Mouse (Mus musculus) intestine, embryonic 16.5 days (tissue): ENCODE measurements around the gene Rnf215. TPM values are rescaled to one million over a fixed set of nuclear protein-coding genes. Genes with fewer than 3 reads are reported as not detected.

Experiments used
- ATAC-seq: fragments of 200-750 bp; cut with Nextera tagmentation; 2 replicates; pipeline ENCODE4 v1.8.0; 2017; ENCODE audit warnings: moderate TSS enrichment, moderate library complexity
- H3K27ac ChIP-seq: fragments of 300-500 bp; sonication (generic); 2 replicates; pipeline ENCODE4 v1.5.1; 2014; ENCODE audit warnings: mild to moderate bottlenecking, low read length
- H3K27me3 ChIP-seq: fragments of 300-500 bp; sonication (generic); replicated peaks from 2 replicates; pipeline ENCODE4 v1.6.1; 2014; ENCODE audit warnings: low read length, control low read depth, mixed read lengths; ENCODE audit not compliant: control insufficient read depth, insufficient read depth
- H3K36me3 ChIP-seq: fragments of 300-500 bp; sonication (generic); 2 replicates; pipeline ENCODE4 v1.6.1; 2014; ENCODE audit warnings: low read length, control low read depth; ENCODE audit not compliant: control insufficient read depth, insufficient read depth
- H3K4me1 ChIP-seq: fragments of 300-500 bp; sonication (generic); 2 replicates; pipeline ENCODE4 v1.6.1; 2014; ENCODE audit warnings: low read length, control low read depth, mixed read lengths; ENCODE audit not compliant: control insufficient read depth, insufficient read depth
- H3K4me2 ChIP-seq: fragments of 300-500 bp; sonication (generic); 2 replicates; pipeline ENCODE4 v1.6.1; 2014; ENCODE audit warnings: low read depth, low read length, control low read depth
- H3K4me3 ChIP-seq: fragments of 300-500 bp; sonication (generic); 2 replicates; pipeline ENCODE4 v1.5.1; 2014; ENCODE audit warnings: mild to moderate bottlenecking, low read length
- H3K9ac ChIP-seq: fragments of 300-500 bp; sonication (generic); 2 replicates; pipeline ENCODE4 v1.6.1; 2014; ENCODE audit warnings: low read depth, low read length
- H3K9me3 ChIP-seq: fragments of 300-500 bp; sonication (generic); 2 replicates; pipeline ENCODE4 v1.6.1; 2016; ENCODE audit warnings: low read length, control low read depth; ENCODE audit not compliant: control insufficient read depth
- WGBS: fragments of 180-500 bp; shearing (Covaris S2); extraction: QIAGEN DNeasy Blood & Tissue Kit; methylation state at CpG from one replicate; pipeline ENCODE4 v1.1.7; 2014; 5-methylcytosine and 5-hydroxymethylcytosine counted together
- polyA plus RNA-seq: library from polyadenylated mRNA; unstranded; fragments of >200 nt; fragmentation: Nextera tagmentation; extraction: Ambion mirVana; gene quantifications from 2 replicates; pipeline ENCODE4 v1.2.1, GENCODE M21; 2015

Rnf215 gene
- polyA plus RNA-seq: 17.3 and 19.2 TPM in 2 replicates

DNA sequence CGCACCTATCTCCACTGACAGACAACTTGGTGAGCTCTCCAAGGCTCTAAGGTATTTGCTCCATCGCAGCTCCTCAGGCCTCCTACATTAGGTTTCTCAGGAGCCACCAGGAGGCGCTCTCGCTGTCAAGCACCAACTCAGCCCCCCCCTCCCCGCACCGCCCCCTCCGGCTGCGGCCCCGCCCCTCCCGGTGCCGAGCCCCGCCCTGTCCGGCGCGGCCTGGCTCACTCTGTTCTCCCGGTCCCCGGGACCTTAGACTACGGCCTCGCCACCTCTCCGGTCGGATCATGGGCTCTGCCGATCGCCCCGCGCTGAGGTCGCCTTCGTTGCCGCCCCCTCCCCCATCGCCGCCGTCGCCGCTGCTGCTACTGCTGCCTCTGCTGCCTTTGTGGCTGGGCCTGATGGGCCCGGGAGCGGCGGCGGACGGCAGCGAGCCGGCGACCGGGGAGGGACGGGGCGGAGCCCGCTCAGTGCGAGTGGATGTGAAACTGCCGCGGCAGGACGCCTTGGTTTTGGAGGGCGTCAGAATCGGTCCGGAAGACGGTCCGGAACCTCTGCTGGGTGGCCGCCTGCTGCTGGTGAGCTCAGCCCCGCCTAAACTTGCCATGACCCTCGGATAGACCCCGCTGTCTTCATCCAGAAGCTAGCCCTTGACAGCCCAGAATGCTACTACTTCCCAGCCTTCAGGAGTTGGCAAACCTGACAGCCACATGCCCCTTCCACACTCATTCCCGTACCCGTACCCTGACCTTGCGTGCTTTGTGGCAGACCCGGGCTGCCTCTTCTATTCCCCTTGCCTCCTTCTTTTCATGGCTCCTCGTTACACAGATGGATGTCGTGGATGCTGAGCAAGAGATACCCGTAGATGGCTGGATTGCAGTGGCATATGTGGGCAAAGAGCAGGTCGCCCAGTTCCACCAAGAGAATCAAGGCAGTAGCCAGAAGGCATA is at the start of gene Rnf215:
Gene Rnf215, plus strand, starts transcription at position 217 of the 950 bp plus-strand sequence.
- 2% methylated on average over 65 of the region's 66 CpGs for WGBS
- Histone ChIP-seq H3K9me3 (no peaks in the 10 kb centered on the region), H3K9ac (peak within 1 kb of the TSS; percentile 99), H3K27ac (peak within 1 kb of the TSS; percentile 78), H3K4me3 (peak within 1 kb of the TSS; percentile 87), H3K27me3 (no peaks in the 10 kb centered on the region), H3K4me2 (peak within 1 kb of the TSS; percentile 95), H3K36me3 (peaks cover 4% of the 10 kb centered on the region), H3K4me1 (peaks cover 8% of the 10 kb centered on the region)
- ATAC-seq: peak; percentile 98

GRCm38 (mm10) chr11:4086246-4086645 is 48.8 kb upstream of the Rnf215 start:
- no peak overlapping the region for H3K27ac ChIP-seq
- peaks cover 6% of the 10 kb centered on the region; the same call in 1 of the 2 replicates for H3K9me3 ChIP-seq
- H3K36me3 ChIP-seq: peaks cover 7% of the 10 kb centered on the region
- no peak overlapping the region for H3K4me2 ChIP-seq
- WGBS: 50% methylated on average over 1 of the region's 1 CpGs
- H3K9ac ChIP-seq: no peak overlapping the region
- H3K4me3 ChIP-seq: no peak overlapping the region
- H3K27me3 ChIP-seq: no peaks in the 10 kb centered on the region
- no peaks in the 10 kb centered on the region for H3K4me1 ChIP-seq
- no peak for ATAC-seq

GRCm38 (mm10) chr11:4087267-4087666 is 47.7 kb upstream of the Rnf215 start:
- no peak overlapping the region for H3K4me2 ChIP-seq
- peaks cover 16% of the 10 kb centered on the region for H3K36me3 ChIP-seq
- H3K27me3 ChIP-seq: no peaks in the 10 kb centered on the region
- no peak overlapping the region for H3K9ac ChIP-seq
- H3K9me3 ChIP-seq: peaks cover 10% of the 10 kb centered on the region; the same call in 1 of the 2 replicates
- H3K4me1 ChIP-seq: no peaks in the 10 kb centered on the region
- 51% methylated on average over 2 of the region's 2 CpGs for WGBS
- H3K27ac ChIP-seq: no peak overlapping the region
- no peak overlapping the region for H3K4me3 ChIP-seq
- ATAC-seq: no peak

DNA sequence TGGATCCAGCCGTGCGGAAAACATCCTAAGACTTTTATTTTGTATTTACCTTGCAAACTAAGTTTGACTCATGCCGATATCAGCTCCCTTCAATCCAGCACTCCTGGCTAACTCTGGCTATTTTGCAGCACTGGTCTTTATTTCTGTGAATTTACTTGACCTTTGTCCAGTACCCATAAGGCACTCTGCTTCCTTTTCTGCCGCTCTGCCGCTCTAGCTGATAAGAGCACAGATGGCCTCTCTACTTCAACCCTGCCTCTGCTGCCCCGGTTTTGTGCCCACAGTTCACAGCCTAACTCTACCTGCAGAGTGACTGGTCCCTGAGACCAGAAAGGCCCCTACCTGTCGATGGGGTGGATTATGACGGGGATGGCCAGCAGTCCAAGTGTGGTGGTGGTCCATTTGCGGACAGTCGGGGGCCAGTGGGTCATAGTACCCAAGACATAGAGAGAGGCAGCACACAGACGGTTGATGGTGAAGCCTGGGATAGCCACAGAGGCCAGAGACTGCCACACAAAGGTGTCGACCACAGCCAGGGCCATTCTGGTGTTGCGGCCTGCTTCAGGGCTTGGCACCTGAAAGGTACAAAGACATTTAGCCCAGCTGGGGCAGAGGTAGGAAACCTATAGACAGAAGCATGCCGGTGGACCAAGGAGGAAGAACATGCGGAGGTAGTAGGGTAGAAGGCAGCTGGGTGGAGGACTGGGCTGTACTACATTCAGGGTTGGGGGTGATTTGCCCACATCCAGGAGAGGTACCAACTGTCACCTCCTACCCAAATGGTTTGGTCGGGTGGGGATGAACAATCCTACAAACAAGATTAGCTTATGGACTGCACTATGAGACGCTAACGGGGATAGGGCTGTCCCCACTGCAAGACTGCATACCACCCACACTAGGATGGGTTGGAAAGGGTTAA is 41.3 kb upstream of the Rnf215 start:
- Histone ChIP-seq H3K4me3 (peak overlapping the region; percentile 64), H3K27ac (peak overlapping the region; percentile 86), H3K36me3 (peaks cover 19% of the 10 kb centered on the region), H3K4me1 (peaks cover 16% of the 10 kb centered on the region), H3K4me2 (peak overlapping the region; percentile 65), H3K9me3 (peaks cover 10% of the 10 kb centered on the region; the same call in 1 of the 2 replicates), H3K27me3 (no peaks in the 10 kb centered on the region), H3K9ac (peak overlapping the region; percentile 41; the same call in 1 of the 2 replicates)
- whole genome bisulfite sequencing: 73% methylated on average over 18 of the region's 18 CpGs
- ATAC-seq: peak; percentile 3; the same call in 1 of the 2 replicates

DNA sequence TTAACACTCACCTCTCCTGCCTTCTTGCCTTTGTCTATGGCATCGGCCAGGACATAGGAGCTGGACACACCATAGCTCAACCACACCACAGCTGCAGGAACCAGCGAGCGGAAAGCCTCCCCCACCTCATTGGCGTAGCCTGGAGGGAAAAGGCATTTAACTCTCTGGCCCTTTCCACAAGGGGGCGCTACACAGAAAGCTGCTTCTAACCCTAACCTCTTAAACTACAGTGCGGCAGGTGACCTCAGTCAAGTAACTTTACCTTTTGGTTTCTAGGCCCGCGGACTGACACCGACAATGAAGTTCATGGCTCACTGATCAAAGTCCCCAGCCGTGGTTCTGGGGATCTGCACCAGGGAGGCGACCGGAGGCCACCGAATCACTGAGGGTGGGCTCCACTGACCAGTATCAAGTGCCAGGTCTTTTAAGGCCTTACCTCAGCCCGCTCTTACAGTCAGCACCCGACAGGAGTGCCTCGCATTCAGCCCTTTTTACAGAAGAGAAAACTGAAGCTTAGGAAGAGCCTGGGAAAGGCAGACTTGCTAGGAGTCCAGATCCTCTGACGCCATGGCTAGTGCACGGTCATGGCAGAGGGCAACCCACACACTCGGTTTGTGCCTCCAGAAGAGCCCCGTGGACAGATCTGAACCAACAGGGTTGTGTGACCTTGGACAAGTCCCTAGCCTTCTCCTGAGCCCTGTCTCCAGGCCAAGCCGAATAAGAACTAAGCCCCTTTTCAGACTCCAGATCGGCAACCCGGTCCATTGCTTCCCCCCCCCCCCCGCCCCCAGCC is 40.4 kb upstream of the Rnf215 start:
- H3K4me3 ChIP-seq: peak overlapping the region; percentile 64
- no peaks in the 10 kb centered on the region for H3K27me3 ChIP-seq
- peak overlapping the region; percentile 65 for H3K4me2 ChIP-seq
- H3K4me1 ChIP-seq: peaks cover 16% of the 10 kb centered on the region
- peaks cover 19% of the 10 kb centered on the region for H3K36me3 ChIP-seq
- H3K9ac ChIP-seq: peak overlapping the region; percentile 74
- WGBS: 7% methylated on average over 23 of the region's 24 CpGs
- peak; percentile 14 for ATAC-seq
- peak overlapping the region; percentile 86 for H3K27ac ChIP-seq
- H3K9me3 ChIP-seq: peaks cover 10% of the 10 kb centered on the region; the same call in 1 of the 2 replicates

GRCm38 (mm10) chr11:4095171-4096053 is 39.6 kb upstream of the Rnf215 start, which contains the start of gene Mtfp1:
Mtfp1 (minus strand) TSS chr11:4095445.
- WGBS: 7% methylated on average over 32 of the region's 34 CpGs
- peak; percentile 11 for ATAC-seq
- H3K9ac ChIP-seq: peak within 1 kb of the TSS; percentile 74
- peak within 1 kb of the TSS; percentile 64 for H3K4me3 ChIP-seq
- H3K4me2 ChIP-seq: peak within 1 kb of the TSS; percentile 65
- H3K27ac ChIP-seq: peak within 1 kb of the TSS; percentile 86
- peaks cover 19% of the 10 kb centered on the region for H3K36me3 ChIP-seq
- H3K27me3 ChIP-seq: no peaks in the 10 kb centered on the region
- peaks cover 10% of the 10 kb centered on the region; the same call in 1 of the 2 replicates for H3K9me3 ChIP-seq
- peaks cover 16% of the 10 kb centered on the region for H3K4me1 ChIP-seq

DNA sequence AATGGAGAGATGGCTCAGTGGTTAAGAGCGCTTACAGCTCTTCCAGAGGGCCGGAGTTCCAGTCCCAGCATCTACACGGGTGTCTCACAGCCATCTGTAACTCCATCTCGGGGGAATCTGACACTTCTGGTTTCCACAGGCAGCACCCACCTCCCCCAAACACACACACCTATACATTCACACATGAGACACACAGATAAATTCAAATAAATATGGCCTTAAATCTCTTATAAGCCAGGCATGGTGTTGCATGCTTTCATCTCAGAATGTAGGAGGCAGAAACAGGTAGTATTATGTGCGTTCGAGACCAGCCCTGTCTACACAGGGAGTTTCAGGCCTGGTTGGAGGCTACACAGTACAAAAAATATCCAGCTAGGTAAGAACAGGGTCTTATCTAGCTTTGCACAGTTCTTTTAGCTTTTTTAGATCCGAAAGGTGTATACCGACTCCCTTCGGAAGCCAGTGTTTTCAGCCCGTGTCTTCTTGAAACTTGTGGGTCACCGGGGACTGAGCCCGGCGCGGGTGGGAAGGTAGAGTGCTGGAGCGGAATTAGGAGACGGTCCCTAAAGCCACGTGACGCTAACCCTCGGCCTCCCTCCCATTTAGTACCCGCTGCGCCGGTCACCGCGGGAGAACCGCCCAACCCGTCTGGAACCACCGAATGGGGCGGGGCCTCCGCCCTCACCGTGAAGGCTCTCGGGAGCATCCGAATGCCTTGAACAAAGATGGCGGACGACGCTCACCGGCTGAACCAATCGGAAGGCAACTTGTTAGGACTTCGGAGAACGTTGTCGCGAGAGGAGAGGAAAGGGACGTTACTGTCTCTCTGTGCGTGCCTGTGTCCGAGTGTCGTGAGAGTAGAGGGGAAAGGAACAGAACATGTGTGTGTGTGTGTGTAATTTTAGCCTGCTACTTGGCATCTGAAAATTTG is 38.7 kb upstream of the Rnf215 start:
- no peaks in the 10 kb centered on the region for H3K27me3 ChIP-seq
- H3K9me3 ChIP-seq: 0 out of 2 replicates have a peak, but pooled peaks cover 3% of the 10 kb centered on the region
- peak overlapping the region; percentile 75 for H3K9ac ChIP-seq
- WGBS: 3% methylated on average over 45 of the region's 45 CpGs
- peak; percentile 92 for ATAC-seq
- H3K27ac ChIP-seq: peak overlapping the region; percentile 80
- H3K4me2 ChIP-seq: peak overlapping the region; percentile 85
- peaks cover 16% of the 10 kb centered on the region for H3K4me1 ChIP-seq
- peak overlapping the region; percentile 52 for H3K4me3 ChIP-seq
- peaks cover 11% of the 10 kb centered on the region for H3K36me3 ChIP-seq
